Mouse (Mus musculus): ENCODE results near the gene Plxna2. TPM values are rescaled to one million over a fixed set of nuclear protein-coding genes. Genes with fewer than 3 reads are reported as not detected.
A peak's percentile ranks its signal among the peaks of the same experiment; 100 is the strongest.

Gene Plxna2
- polyA plus RNA-seq, 1 experiment from 2014 or later = 6.3 TPM

DNA sequence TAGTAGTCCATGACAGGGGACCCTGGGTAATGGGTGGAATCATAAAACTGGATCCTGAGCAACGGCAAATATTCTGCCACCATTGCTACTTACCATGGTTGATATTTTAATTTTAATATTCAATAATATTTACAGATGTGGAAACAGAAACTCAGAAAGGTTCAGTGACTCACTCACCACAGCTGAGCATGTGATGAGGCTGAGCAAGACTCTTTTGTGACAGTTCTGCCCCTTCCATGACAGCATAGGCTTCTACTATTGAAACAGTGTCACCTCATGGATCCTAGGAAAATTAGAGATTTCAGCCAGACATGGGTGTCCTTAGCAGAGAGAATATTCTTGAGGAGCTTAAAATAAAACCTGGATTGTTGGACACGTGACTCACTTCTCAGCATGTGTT, 116.8 kb downstream of the Plxna2 start:
- Histone ChIP-seq H3K27ac (no peak overlapping the region), H3K4me3 (replicated peaks) (no peak overlapping the region), H3K4me1 (no peaks in the 10 kb centered on the region), H3K4me2 (no peak overlapping the region), H3K36me3 (no peaks in the 10 kb centered on the region), H3K9ac (no peak overlapping the region), H3K9me3 (replicated peaks) (no peaks in the 10 kb centered on the region), H3K27me3 (no peaks in the 10 kb centered on the region)
- ATAC-seq (replicated peaks; ENCODE audit: low FRiP score) = no peak
- 93% methylated on average over 2 of the region's 2 CpGs for WGBS

DNA sequence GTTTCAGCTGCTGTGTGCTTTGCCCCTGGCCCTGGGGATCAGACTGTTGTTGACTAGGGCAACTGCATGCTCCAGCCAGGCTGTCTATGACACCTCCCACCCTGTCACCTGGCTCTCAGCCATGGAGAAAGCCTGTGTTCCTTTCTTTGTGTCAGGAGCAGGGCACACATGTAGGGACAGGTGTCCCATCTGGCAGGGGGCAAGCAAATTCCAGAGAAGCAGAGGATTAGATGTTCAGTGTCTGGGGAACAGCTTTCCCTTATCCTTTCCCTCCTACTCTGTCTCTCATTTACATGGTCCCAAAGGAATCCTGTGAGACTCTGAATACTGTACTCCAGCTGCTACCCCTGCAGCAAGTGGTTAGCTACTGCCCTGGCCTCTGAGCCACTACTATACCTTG, 121.9 kb downstream of the Plxna2 start:
- H3K4me3 ChIP-seq (replicated peaks) = no peak overlapping the region
- no peaks in the 10 kb centered on the region for H3K27me3 ChIP-seq
- no peaks in the 10 kb centered on the region for H3K4me1 ChIP-seq
- H3K27ac ChIP-seq = no peak overlapping the region
- no peaks in the 10 kb centered on the region for H3K36me3 ChIP-seq
- no peak for ATAC-seq (replicated peaks; ENCODE audit: low FRiP score)
- H3K9me3 ChIP-seq (replicated peaks) = no peaks in the 10 kb centered on the region
- H3K4me2 ChIP-seq = no peak overlapping the region
- no peak overlapping the region for H3K9ac ChIP-seq

DNA sequence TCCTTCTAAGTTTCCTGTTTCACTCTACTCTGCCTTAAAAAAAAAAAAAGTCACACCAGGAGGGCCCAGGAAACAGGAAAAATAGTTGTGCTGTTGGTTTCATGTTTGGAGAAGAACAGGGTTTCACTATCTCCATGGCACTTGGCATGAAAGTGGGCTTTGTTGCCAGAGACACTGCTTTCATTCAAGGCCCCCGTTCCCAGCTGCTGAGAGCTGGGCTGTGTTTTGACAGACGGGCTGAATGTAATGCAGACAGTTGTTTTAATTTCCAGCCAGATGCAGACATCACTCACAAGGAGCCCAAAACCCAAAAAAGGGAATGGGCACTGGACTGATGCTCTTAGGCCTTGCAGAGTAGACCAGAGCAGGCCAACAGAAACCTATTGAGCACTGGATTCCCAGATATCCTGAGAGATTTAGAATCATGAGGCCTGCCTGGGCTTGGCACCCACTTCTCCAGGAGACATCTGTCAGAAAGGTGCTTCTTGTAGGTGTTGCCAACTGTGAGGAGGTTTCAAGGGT, 124.9 kb downstream of the Plxna2 start:
- Histone ChIP-seq H3K27me3 (no peaks in the 10 kb centered on the region), H3K27ac (no peak overlapping the region), H3K4me3 (replicated peaks) (no peak overlapping the region), H3K9me3 (replicated peaks) (no peaks in the 10 kb centered on the region), H3K4me1 (peaks cover 6% of the 10 kb centered on the region; the same call in 1 of the 2 replicates), H3K9ac (no peak overlapping the region), H3K36me3 (no peaks in the 10 kb centered on the region), H3K4me2 (no peak overlapping the region)
- 51% methylated on average over 2 of the region's 2 CpGs for WGBS
- ATAC-seq (replicated peaks; ENCODE audit: low FRiP score) = no peak

DNA sequence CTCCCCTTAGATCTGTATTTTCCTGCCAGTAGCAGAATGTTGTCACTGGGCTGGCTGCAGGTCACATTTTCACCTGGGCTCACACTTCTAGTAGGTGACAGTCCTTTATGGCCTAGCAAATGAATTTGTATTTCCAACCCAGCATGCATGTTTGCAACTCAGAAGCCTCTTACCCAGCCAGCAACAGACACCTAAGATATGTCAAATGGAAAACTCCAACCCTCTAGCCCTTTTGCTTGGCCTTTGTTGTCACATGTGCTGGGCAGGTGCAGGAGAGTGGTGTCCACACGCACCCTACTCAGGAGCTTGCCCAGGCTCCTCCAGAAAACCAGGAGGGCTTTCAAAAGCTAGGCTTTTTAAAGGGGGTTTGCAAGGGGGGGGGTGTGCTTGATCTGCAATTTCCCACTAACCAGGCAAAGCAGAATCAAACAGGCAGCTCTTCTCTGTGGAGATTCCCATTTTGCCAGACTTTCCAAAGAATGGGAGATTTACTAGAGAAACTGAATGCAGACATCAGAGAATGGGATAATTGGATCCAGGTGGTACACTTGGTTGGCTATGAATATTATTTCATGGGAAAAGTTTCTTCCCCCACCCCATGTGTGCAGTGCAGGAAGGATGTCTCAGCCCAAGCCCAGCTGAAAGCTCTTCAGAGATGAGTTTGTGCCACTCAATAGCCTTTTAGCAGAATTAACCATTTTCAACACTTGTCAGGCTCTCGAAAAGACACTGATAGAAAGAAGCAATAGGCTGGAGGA, 127.3 kb downstream of the Plxna2 start:
- Histone ChIP-seq H3K27me3 (no peaks in the 10 kb centered on the region), H3K36me3 (no peaks in the 10 kb centered on the region), H3K4me2 (no peak overlapping the region), H3K9me3 (replicated peaks) (no peaks in the 10 kb centered on the region), H3K27ac (no peak overlapping the region), H3K4me1 (peaks cover 6% of the 10 kb centered on the region; the same call in 1 of the 2 replicates), H3K9ac (no peak overlapping the region), H3K4me3 (replicated peaks) (no peak overlapping the region)
- ATAC-seq (replicated peaks; ENCODE audit: low FRiP score) = no peak
- 82% methylated on average over 2 of the region's 2 CpGs for WGBS

DNA sequence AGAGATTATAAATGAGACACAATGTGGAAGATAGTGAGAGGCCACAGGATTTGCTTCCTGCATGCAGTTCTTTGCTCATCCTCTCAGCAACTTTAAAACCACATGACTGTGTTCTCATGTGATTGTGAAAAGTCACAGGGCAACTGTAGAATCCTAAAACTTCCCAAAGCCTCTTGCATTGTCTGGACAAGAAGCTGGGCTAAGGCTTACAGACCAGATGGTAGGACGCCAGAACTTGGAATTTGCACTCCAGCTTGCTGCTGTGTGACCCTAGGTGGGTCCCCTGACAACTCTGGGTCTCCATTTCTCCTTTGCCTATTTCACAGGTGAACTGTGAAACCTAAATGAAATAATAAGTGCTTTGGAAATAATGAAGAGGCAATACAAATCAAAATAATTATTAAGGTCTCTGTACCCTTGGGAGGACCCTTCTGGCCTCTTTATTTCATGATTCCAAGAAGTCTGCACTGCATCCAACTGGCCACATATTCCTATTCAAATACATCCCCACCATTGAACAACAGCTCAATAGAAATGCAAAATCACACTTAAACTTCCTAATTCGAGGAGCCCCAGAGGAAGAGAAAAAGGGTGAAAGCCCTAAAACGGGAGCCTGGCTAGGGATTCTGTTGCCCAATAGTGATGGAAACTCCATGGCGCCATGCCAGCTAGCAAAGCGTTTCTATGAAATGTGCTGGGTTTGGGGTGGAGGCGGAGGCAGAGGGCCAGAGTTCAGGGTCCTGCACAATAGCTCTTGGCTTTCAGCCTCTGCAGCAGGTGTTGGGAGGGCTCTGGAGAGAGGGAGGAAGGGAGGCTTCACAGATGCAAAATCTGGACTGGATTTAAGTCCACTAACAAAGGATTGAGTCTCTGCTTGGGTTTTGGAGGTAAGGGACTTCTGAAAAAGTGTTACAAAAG, 128.6 kb downstream of the Plxna2 start:
- no peak overlapping the region for H3K4me2 ChIP-seq
- H3K27me3 ChIP-seq = no peaks in the 10 kb centered on the region
- no peaks in the 10 kb centered on the region for H3K9me3 ChIP-seq (replicated peaks)
- H3K4me1 ChIP-seq = peaks cover 6% of the 10 kb centered on the region; the same call in 1 of the 2 replicates
- no peak overlapping the region for H3K4me3 ChIP-seq (replicated peaks)
- H3K9ac ChIP-seq = no peak overlapping the region
- 0 out of 2 replicates have a peak, but pooled peaks have one; percentile 67 for ATAC-seq (replicated peaks; ENCODE audit: low FRiP score)
- H3K27ac ChIP-seq = no peak overlapping the region
- WGBS = 22% methylated on average over 6 of the region's 6 CpGs
- no peaks in the 10 kb centered on the region; the same call in 1 of the 2 replicates for H3K36me3 ChIP-seq

DNA sequence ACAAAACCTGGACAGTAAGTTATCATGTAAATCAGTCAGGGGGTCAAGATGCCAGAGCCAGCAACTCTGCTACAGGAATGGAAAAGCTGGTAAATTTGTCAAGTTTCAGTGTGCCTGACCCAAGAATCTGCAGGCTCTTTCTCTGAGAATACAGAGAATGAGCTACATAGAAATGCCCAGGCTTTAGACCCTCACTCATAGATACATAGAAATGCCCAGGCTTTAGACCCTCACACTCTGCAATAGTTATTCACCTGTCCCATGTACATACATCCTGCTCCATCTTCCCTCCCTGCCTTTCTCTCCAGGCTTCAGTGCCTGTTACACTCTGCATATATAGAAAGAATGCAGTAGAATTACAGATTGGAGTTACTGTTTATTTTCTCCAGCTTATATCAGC, 129.2 kb downstream of the Plxna2 start:
- Histone ChIP-seq H3K4me3 (replicated peaks) (no peak overlapping the region), H3K9me3 (replicated peaks) (no peaks in the 10 kb centered on the region), H3K27ac (no peak overlapping the region), H3K4me1 (peaks cover 6% of the 10 kb centered on the region; the same call in 1 of the 2 replicates), H3K27me3 (no peaks in the 10 kb centered on the region), H3K9ac (no peak overlapping the region), H3K36me3 (no peaks in the 10 kb centered on the region; the same call in 1 of the 2 replicates), H3K4me2 (no peak overlapping the region)
- no peak for ATAC-seq (replicated peaks; ENCODE audit: low FRiP score)

DNA sequence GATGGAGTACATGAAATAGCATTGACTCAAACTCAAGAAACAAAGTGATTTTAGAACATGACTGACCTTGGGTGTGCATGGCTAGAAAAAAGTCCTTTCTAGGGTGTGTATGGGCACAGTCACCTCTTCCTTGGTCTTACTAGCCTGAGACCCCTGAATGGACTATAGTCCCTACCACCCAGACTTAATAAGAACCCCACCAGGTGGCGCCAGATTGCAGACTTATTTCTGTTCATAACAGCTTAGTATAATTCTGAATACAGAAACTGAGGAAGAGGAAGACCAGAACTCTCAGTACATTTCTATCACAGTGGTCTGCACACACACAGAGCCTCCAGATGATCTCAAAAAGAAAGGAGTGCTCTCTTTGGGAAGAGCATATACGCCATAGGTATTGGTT, 135.2 kb downstream of the Plxna2 start:
- Histone ChIP-seq H3K27ac (no peak overlapping the region), H3K9ac (no peak overlapping the region), H3K36me3 (peaks cover 11% of the 10 kb centered on the region; the same call in 1 of the 2 replicates), H3K4me2 (no peak overlapping the region), H3K27me3 (no peaks in the 10 kb centered on the region), H3K4me3 (replicated peaks) (no peak overlapping the region), H3K9me3 (replicated peaks) (no peaks in the 10 kb centered on the region), H3K4me1 (peaks cover 5% of the 10 kb centered on the region; the same call in 1 of the 2 replicates)
- WGBS = 48% methylated on average over 2 of the region's 2 CpGs
- no peak for ATAC-seq (replicated peaks; ENCODE audit: low FRiP score)

DNA sequence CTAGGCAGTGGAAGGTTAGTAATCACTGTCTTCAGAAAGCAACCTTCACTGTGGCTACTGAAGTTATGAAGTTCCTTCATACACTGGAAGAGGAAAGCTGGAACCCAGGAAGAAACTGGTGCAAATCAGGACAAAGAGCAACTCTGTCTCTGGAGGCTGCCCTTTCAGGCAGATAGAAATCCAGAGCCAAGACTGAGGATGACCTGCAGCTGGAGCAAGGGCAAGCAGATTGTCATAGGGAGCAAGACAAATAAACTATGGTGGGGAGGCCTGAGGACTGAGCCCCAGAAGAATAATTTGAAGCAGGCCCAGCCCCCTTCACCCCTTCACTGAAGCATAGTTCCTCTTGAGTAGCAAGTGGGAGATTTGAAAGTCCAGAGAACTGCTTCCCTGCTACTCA, 138.0 kb downstream of the Plxna2 start:
- no peak overlapping the region for H3K9ac ChIP-seq
- H3K27ac ChIP-seq = no peak overlapping the region
- no peaks in the 10 kb centered on the region for H3K27me3 ChIP-seq
- no peaks in the 10 kb centered on the region for H3K9me3 ChIP-seq (replicated peaks)
- no peak overlapping the region for H3K4me3 ChIP-seq (replicated peaks)
- ATAC-seq (replicated peaks; ENCODE audit: low FRiP score) = no peak
- H3K4me2 ChIP-seq = no peak overlapping the region
- peaks cover 5% of the 10 kb centered on the region; the same call in 1 of the 2 replicates for H3K4me1 ChIP-seq
- H3K36me3 ChIP-seq = peaks cover 11% of the 10 kb centered on the region; the same call in 1 of the 2 replicates

DNA sequence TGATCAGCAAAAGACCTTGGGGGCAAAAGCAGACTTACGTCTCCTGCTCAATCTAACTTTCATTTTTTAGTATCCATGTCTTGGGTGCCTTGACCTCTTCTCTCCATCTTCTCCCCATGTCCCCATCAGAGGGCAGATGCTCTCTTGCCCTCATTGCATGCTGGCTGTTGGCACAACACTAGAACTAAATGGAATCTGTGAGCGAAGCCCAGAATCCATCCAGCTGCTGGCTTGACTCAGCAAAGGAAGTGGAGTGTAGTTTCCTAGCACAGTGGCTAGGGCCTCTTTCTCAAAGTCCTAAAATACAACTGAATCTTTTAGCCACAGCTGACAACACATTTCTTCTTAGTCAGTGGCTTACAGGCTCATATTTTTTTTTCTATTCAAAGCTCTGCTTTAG, 138.4 kb downstream of the Plxna2 start:
- Histone ChIP-seq H3K9ac (no peak overlapping the region), H3K36me3 (peaks cover 11% of the 10 kb centered on the region; the same call in 1 of the 2 replicates), H3K27me3 (no peaks in the 10 kb centered on the region), H3K27ac (no peak overlapping the region), H3K4me2 (no peak overlapping the region), H3K4me1 (peaks cover 5% of the 10 kb centered on the region; the same call in 1 of the 2 replicates), H3K4me3 (replicated peaks) (no peak overlapping the region), H3K9me3 (replicated peaks) (no peaks in the 10 kb centered on the region)
- 75% methylated on average over 2 of the region's 2 CpGs for WGBS
- no peak for ATAC-seq (replicated peaks; ENCODE audit: low FRiP score)

DNA sequence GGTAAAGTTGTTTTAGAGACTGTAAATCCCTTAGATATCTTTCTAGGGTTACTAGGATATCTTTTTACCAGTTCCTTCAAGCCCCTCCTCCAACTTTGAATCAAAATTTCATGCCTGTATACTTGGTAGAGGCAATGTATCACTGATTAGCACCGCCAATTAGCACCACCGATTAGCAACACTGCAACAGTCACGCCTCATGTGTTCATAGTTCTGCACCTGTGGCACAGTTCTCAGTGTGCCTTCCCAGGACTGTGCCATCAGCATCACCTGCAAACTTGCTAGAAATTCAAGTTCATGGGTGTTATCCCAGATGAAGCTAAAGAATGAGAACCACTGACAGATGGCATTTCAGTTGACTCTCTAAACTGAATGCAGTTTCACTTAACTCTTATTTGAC, 138.8 kb downstream of the Plxna2 start:
- no peak overlapping the region for H3K27ac ChIP-seq

DNA sequence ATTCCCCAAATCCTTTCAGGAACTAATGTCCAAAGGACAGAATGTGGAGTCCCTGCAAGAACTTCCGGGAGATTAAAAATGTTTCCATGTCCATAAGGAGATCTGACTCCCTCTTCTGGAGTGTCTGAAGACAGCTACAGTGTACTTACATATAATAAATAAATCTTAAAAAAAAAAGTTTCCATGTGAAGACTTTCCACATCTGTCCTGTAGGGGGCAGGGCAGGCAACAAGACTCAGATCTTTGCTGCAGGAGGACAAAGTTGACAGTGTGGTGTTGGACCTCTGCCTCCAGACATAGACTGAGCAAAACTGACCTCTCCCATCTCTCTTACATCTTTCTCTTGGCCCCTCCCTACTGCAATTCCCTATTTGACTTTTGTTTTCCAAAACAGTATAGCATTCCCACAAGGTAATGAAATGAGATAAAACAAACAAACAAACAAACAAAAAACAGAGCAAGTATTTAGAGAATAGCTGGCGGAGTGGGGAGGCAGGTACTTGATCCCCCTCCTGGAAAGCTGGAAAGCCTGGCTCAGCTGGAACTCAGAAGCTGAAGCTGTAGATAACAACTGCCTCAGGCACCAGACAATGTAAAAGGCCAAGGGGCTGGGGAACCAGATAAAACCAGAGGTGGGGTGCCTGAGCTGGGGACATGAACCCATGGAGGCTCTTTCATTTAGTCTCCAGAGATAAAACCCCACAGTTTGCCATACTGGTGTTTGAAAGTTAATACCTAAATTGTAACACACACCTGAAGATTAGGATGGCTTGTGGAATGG, 143.6 kb downstream of the Plxna2 start:
- no peak; the same call in 1 of the 2 replicates for ATAC-seq (replicated peaks; ENCODE audit: low FRiP score)
- H3K9ac ChIP-seq = no peak overlapping the region
- H3K4me3 ChIP-seq (replicated peaks) = no peak overlapping the region
- peaks cover 21% of the 10 kb centered on the region for H3K36me3 ChIP-seq
- no peak overlapping the region for H3K27ac ChIP-seq
- no peaks in the 10 kb centered on the region for H3K9me3 ChIP-seq (replicated peaks)
- WGBS = 82% methylated on average over 2 of the region's 2 CpGs
- H3K27me3 ChIP-seq = no peaks in the 10 kb centered on the region
- no peak overlapping the region for H3K4me2 ChIP-seq
- no peaks in the 10 kb centered on the region for H3K4me1 ChIP-seq

More for the DNA sequence above, 138.8 kb downstream of the Plxna2 start:
- no peak for ATAC-seq (replicated peaks; ENCODE audit: low FRiP score)
- H3K4me1 ChIP-seq = peaks cover 5% of the 10 kb centered on the region; the same call in 1 of the 2 replicates
- H3K27me3 ChIP-seq = no peaks in the 10 kb centered on the region
- H3K4me3 ChIP-seq (replicated peaks) = no peak overlapping the region
- no peak overlapping the region for H3K9ac ChIP-seq
- WGBS = 74% methylated on average over 3 of the region's 3 CpGs
- no peak overlapping the region for H3K4me2 ChIP-seq
- peaks cover 11% of the 10 kb centered on the region; the same call in 1 of the 2 replicates for H3K36me3 ChIP-seq
- H3K9me3 ChIP-seq (replicated peaks) = no peaks in the 10 kb centered on the region
